Mouse (Mus musculus): ENCODE data around the gene Mtmr12.

Gene Mtmr12

GRCm38 (mm10) chr15:12274053-12274769 lies 69.4 kb downstream of the Mtmr12 start:
- no peak for DNase-seq (ENCODE audit: low read depth, low spot score)

- no peak for DNase-seq (ENCODE audit: low read depth, low spot score)
Observed at GRCm38 (mm10) chr15:12275091-12275623, 70.3 kb downstream of the Mtmr12 start.

- no peak for DNase-seq (ENCODE audit: low read depth, low spot score)
Observed at GRCm38 (mm10) chr15:12279816-12280215, 75.0 kb downstream of the Mtmr12 start.

GRCm38 (mm10) chr15:12284794-12285534 lies 80.1 kb downstream of the Mtmr12 start:
- no peak for DNase-seq (ENCODE audit: low read depth, low spot score)

GRCm38 (mm10) chr15:12285535-12285809 lies 80.6 kb downstream of the Mtmr12 start:
- no peak for DNase-seq (ENCODE audit: low read depth, low spot score)

GRCm38 (mm10) chr15:12290330-12290729 lies 85.5 kb downstream of the Mtmr12 start:
- no peak for DNase-seq (ENCODE audit: low read depth, low spot score)

- no peak for DNase-seq (ENCODE audit: low read depth, low spot score)
Observed at GRCm38 (mm10) chr15:12291757-12292156, 86.9 kb downstream of the Mtmr12 start.

- no peak for DNase-seq (ENCODE audit: low read depth, low spot score)
Observed at GRCm38 (mm10) chr15:12296228-12296627, 91.4 kb downstream of the Mtmr12 start.

- DNase-seq (ENCODE audit: low read depth, low spot score) = no peak
Observed at GRCm38 (mm10) chr15:12298231-12298737, 93.5 kb downstream of the Mtmr12 start.

- no peak for DNase-seq (ENCODE audit: low read depth, low spot score)
Observed at GRCm38 (mm10) chr15:12301771-12302170, 96.9 kb downstream of the Mtmr12 start.

- DNase-seq (ENCODE audit: low read depth, low spot score) = peak; percentile 24
Observed at GRCm38 (mm10) chr15:12306188-12307071, 101.6 kb downstream of the Mtmr12 start.

- no peak for DNase-seq (ENCODE audit: low read depth, low spot score)
Observed at GRCm38 (mm10) chr15:12307114-12307513, 102.3 kb downstream of the Mtmr12 start.

GRCm38 (mm10) chr15:12308539-12308938 lies 103.7 kb downstream of the Mtmr12 start:
- DNase-seq (ENCODE audit: low read depth, low spot score) = no peak

GRCm38 (mm10) chr15:12310676-12311075 lies 105.8 kb downstream of the Mtmr12 start:
- DNase-seq (ENCODE audit: low read depth, low spot score) = no peak

GRCm38 (mm10) chr15:12311465-12311864 lies 106.6 kb downstream of the Mtmr12 start:
- DNase-seq (ENCODE audit: low read depth, low spot score) = no peak

- no peak for DNase-seq (ENCODE audit: low read depth, low spot score)
Observed at GRCm38 (mm10) chr15:12313255-12313654, 108.4 kb downstream of the Mtmr12 start.

- DNase-seq (ENCODE audit: low read depth, low spot score) = no peak
Observed at GRCm38 (mm10) chr15:12314584-12314983, 109.8 kb downstream of the Mtmr12 start.

GRCm38 (mm10) chr15:12315996-12316395 lies 111.2 kb downstream of the Mtmr12 start:
- DNase-seq (ENCODE audit: low read depth, low spot score) = no peak

GRCm38 (mm10) chr15:12317290-12317689 lies 112.5 kb downstream of the Mtmr12 start:
- no peak for DNase-seq (ENCODE audit: low read depth, low spot score)

- no peak for DNase-seq (ENCODE audit: low read depth, low spot score)
Observed at GRCm38 (mm10) chr15:12318451-12318850, 113.6 kb downstream of the Mtmr12 start.

GRCm38 (mm10) chr15:12319889-12320288 lies 115.1 kb downstream of the Mtmr12 start:
- no peak for DNase-seq (ENCODE audit: low read depth, low spot score)
